Mouse (Mus musculus) A20 (cell line): ENCODE results near the gene Hist1h1b.
"Not testable (repeated sequence)": the region's sequence is repeated elsewhere in the genome, so short reads cannot be mapped to it uniquely, and the experiment has no call there.

Experiments
- DNase-seq: peaks from one replicate; pipeline ENCODE4 v3.0.0-alpha.2; 2011; ENCODE audit warnings: low read depth, low spot score

The Hist1h1b gene

GRCm38 (mm10) chr13:21779767-21780731, at the start of gene Hist1h1b:
Gene Hist1h1b, minus strand, starts transcription at chr13:21780625.
- DNase-seq: peak; percentile 91

GRCm38 (mm10) chr13:21828511-21828910, 48.1 kb upstream of the Hist1h1b start:
- DNase-seq: no peak

GRCm38 (mm10) chr13:21820082-21820890, 39.9 kb upstream of the Hist1h1b start:
- not testable (repeated sequence) for DNase-seq

- DNase-seq: not testable (repeated sequence)
Measured at GRCm38 (mm10) chr13:21812092-21812491, 31.7 kb upstream of the Hist1h1b start.

- not testable (repeated sequence) for DNase-seq
Measured at GRCm38 (mm10) chr13:21811539-21811938, 31.1 kb upstream of the Hist1h1b start, which contains the start of gene Hist1h4m. Gene Hist1h4m, plus strand, starts transcription at chr13:21811746.

GRCm38 (mm10) chr13:21811074-21811473, 30.6 kb upstream of the Hist1h1b start:
- not testable (repeated sequence) for DNase-seq

GRCm38 (mm10) chr13:21810073-21810472, 29.6 kb upstream of the Hist1h1b start, which contains the start of the genes Hist1h2bq and Hist1h2ao:
Gene Hist1h2bq, minus strand, starts transcription at chr13:21810197.
Gene Hist1h2ao, plus strand, starts transcription at chr13:21810465.
- DNase-seq: not testable (repeated sequence)

- not testable (repeated sequence) for DNase-seq
Measured at GRCm38 (mm10) chr13:21803058-21803457, 22.6 kb upstream of the Hist1h1b start.

- not testable (repeated sequence) for DNase-seq
Measured at GRCm38 (mm10) chr13:21797163-21797562, 16.7 kb upstream of the Hist1h1b start.

GRCm38 (mm10) chr13:21795584-21795983, 15.2 kb upstream of the Hist1h1b start:
- no peak for DNase-seq

- DNase-seq: no peak
Measured at GRCm38 (mm10) chr13:21790601-21791283, 10.3 kb upstream of the Hist1h1b start.

- no peak for DNase-seq
Measured at GRCm38 (mm10) chr13:21789925-21790324, 9.5 kb upstream of the Hist1h1b start.

- DNase-seq: peak; percentile 68
Measured at GRCm38 (mm10) chr13:21787760-21788593, 7.6 kb upstream of the Hist1h1b start.

- DNase-seq: peak; percentile 97
Measured at GRCm38 (mm10) chr13:21786899-21787629, 6.6 kb upstream of the Hist1h1b start, which contains the start of the genes Hist1h2an and Hist1h2bp. Gene Hist1h2an, minus strand, starts transcription at chr13:21787218. Gene Hist1h2bp, plus strand, starts transcription at chr13:21787461.

- DNase-seq: peak; percentile 72
Measured at GRCm38 (mm10) chr13:21786189-21786898, 5.9 kb upstream of the Hist1h1b start.

GRCm38 (mm10) chr13:21784311-21784710, 3.9 kb upstream of the Hist1h1b start:
- DNase-seq: no peak

GRCm38 (mm10) chr13:21783734-21784161, 3.3 kb upstream of the Hist1h1b start:
- DNase-seq: peak; percentile 73

- peak; percentile 92 for DNase-seq
Measured at GRCm38 (mm10) chr13:21783255-21783617, 2.8 kb upstream of the Hist1h1b start, which contains the start of gene Hist1h3i. Gene Hist1h3i, minus strand, starts transcription at chr13:21783370.
